Mouse (Mus musculus) kidney, embryonic 15.5 days (tissue): Measurements from ENCODE around the gene Slc35f3. TPM values are rescaled to one million over a fixed set of nuclear protein-coding genes. Genes with fewer than 3 reads are reported as not detected.
"Not testable (repeated sequence)": the region's sequence is repeated elsewhere in the genome, so short reads cannot be mapped to it uniquely, and the experiment has no call there.

Experiments
- ATAC-seq: fragments of 200-750 bp; cut with Nextera tagmentation; replicated peaks from 2 replicates; pipeline ENCODE4 v1.8.0; 2017; ENCODE audit warnings: moderate TSS enrichment; ENCODE audit not compliant: low FRiP score
- H3K27ac ChIP-seq: fragments of 300-500 bp; sonication (generic); 2 replicates; pipeline ENCODE4 v1.5.1; 2015; ENCODE audit warnings: mild to moderate bottlenecking, inconsistent platforms
- H3K27me3 ChIP-seq: fragments of 300-500 bp; sonication (generic); 2 replicates; pipeline ENCODE4 v1.6.1; 2015; ENCODE audit warnings: inconsistent platforms
- H3K36me3 ChIP-seq: fragments of 300-500 bp; sonication (generic); 2 replicates; pipeline ENCODE4 v1.6.1; 2015; ENCODE audit warnings: inconsistent platforms
- H3K4me1 ChIP-seq: fragments of 300-500 bp; sonication (generic); 2 replicates; pipeline ENCODE4 v1.6.1; 2015; ENCODE audit warnings: inconsistent platforms
- H3K4me2 ChIP-seq: fragments of 300-500 bp; sonication (generic); 2 replicates; pipeline ENCODE4 v1.6.1; 2015; ENCODE audit warnings: moderate library complexity, mild to moderate bottlenecking, inconsistent platforms
- H3K4me3 ChIP-seq: fragments of 300-500 bp; sonication (generic); replicated peaks from 2 replicates; pipeline ENCODE4 v1.5.1; 2015; ENCODE audit warnings: mild to moderate bottlenecking, inconsistent platforms
- H3K9ac ChIP-seq: fragments of 300-500 bp; sonication (generic); 2 replicates; pipeline ENCODE4 v1.6.1; 2015; ENCODE audit warnings: mild to moderate bottlenecking, inconsistent platforms
- H3K9me3 ChIP-seq: fragments of 300-500 bp; sonication (generic); replicated peaks from 2 replicates; pipeline ENCODE4 v1.6.1; 2016; ENCODE audit warnings: inconsistent platforms
- WGBS: fragments of 180-500 bp; shearing (Covaris S2); methylation state at CpG from one replicate; pipeline ENCODE4 v1.1.7; 2015; ENCODE audit warnings: mixed read lengths; 5-methylcytosine and 5-hydroxymethylcytosine counted together
- polyA plus RNA-seq: library from polyadenylated mRNA; unstranded; fragments of >200 nt; fragmentation: Nextera tagmentation; extraction: Ambion mirVana; gene quantifications from 2 replicates; pipeline ENCODE4 v1.2.1, GENCODE M21; 2015

The Slc35f3 gene
- polyA plus RNA-seq, 1 experiment from 2014 or later: 1.1 TPM

GRCm38 (mm10) chr8:126381299-126381698, 82.9 kb downstream of the Slc35f3 start:
- H3K27me3 ChIP-seq: no peaks in the 10 kb centered on the region
- H3K9me3 ChIP-seq: no peaks in the 10 kb centered on the region
- H3K4me2 ChIP-seq: no peak overlapping the region
- H3K4me1 ChIP-seq: no peaks in the 10 kb centered on the region
- no peak overlapping the region for H3K27ac ChIP-seq
- no peak overlapping the region for H3K4me3 ChIP-seq
- no peak overlapping the region for H3K9ac ChIP-seq
- no peaks in the 10 kb centered on the region for H3K36me3 ChIP-seq
- 50% methylated on average over 7 of the region's 7 CpGs for WGBS
- peak; percentile 54; the same call in 1 of the 2 replicates for ATAC-seq

- no peak overlapping the region for H3K9ac ChIP-seq
- H3K4me2 ChIP-seq: no peak overlapping the region
- H3K4me3 ChIP-seq: no peak overlapping the region
- no peaks in the 10 kb centered on the region for H3K36me3 ChIP-seq
- H3K27ac ChIP-seq: no peak overlapping the region
- no peak for ATAC-seq
- no peaks in the 10 kb centered on the region for H3K27me3 ChIP-seq
- H3K9me3 ChIP-seq: no peaks in the 10 kb centered on the region
- no peaks in the 10 kb centered on the region for H3K4me1 ChIP-seq
- 29% methylated on average over 14 of the region's 14 CpGs for WGBS
Measured at GRCm38 (mm10) chr8:126382216-126382615, 83.9 kb downstream of the Slc35f3 start.

- Histone ChIP-seq H3K27ac (no peak overlapping the region), H3K9ac (no peak overlapping the region), H3K4me3 (no peak overlapping the region), H3K4me1 (no peaks in the 10 kb centered on the region), H3K4me2 (no peak overlapping the region), H3K9me3 (no peaks in the 10 kb centered on the region), H3K27me3 (no peaks in the 10 kb centered on the region), H3K36me3 (no peaks in the 10 kb centered on the region)
- ATAC-seq: no peak
- WGBS: 63% methylated on average over 5 of the region's 5 CpGs
Measured at GRCm38 (mm10) chr8:126382749-126383148, 84.4 kb downstream of the Slc35f3 start.

- Histone ChIP-seq H3K27me3 (no peaks in the 10 kb centered on the region), H3K36me3 (no peaks in the 10 kb centered on the region), H3K4me3 (no peak overlapping the region), H3K9me3 (no peaks in the 10 kb centered on the region), H3K27ac (no peak overlapping the region), H3K9ac (no peak overlapping the region), H3K4me1 (no peaks in the 10 kb centered on the region), H3K4me2 (no peak overlapping the region)
- WGBS: 82% methylated on average over 4 of the region's 4 CpGs
- ATAC-seq: no peak
Measured at GRCm38 (mm10) chr8:126387566-126387965, 89.2 kb downstream of the Slc35f3 start.

GRCm38 (mm10) chr8:126391541-126391940, 93.2 kb downstream of the Slc35f3 start:
- no peaks in the 10 kb centered on the region for H3K4me1 ChIP-seq
- H3K27me3 ChIP-seq: no peaks in the 10 kb centered on the region
- no peak for ATAC-seq
- H3K4me3 ChIP-seq: no peak overlapping the region
- no peak overlapping the region for H3K4me2 ChIP-seq
- H3K9me3 ChIP-seq: no peaks in the 10 kb centered on the region
- WGBS: 55% methylated on average over 2 of the region's 2 CpGs
- H3K27ac ChIP-seq: peak overlapping the region; percentile 28
- H3K9ac ChIP-seq: no peak overlapping the region
- H3K36me3 ChIP-seq: no peaks in the 10 kb centered on the region

- H3K4me2 ChIP-seq: no peak overlapping the region
- H3K4me3 ChIP-seq: no peak overlapping the region
- H3K9ac ChIP-seq: no peak overlapping the region
- no peaks in the 10 kb centered on the region for H3K4me1 ChIP-seq
- 78% methylated on average over 9 of the region's 9 CpGs for WGBS
- no peaks in the 10 kb centered on the region for H3K27me3 ChIP-seq
- no peak overlapping the region for H3K27ac ChIP-seq
- no peaks in the 10 kb centered on the region for H3K9me3 ChIP-seq
- no peak for ATAC-seq
- no peaks in the 10 kb centered on the region for H3K36me3 ChIP-seq
Measured at GRCm38 (mm10) chr8:126395386-126395785, 97.0 kb downstream of the Slc35f3 start.

GRCm38 (mm10) chr8:126395917-126396316, 97.6 kb downstream of the Slc35f3 start:
- WGBS: 74% methylated on average over 5 of the region's 5 CpGs
- no peak for ATAC-seq

GRCm38 (mm10) chr8:126398349-126398748, 100.0 kb downstream of the Slc35f3 start:
- no peak for ATAC-seq
- no peaks in the 10 kb centered on the region for H3K9me3 ChIP-seq
- no peak overlapping the region for H3K4me2 ChIP-seq
- whole genome bisulfite sequencing: 71% methylated on average over 3 of the region's 3 CpGs
- H3K27me3 ChIP-seq: 0 out of 2 replicates have a peak, but pooled peaks cover 10% of the 10 kb centered on the region
- H3K9ac ChIP-seq: no peak overlapping the region
- H3K27ac ChIP-seq: no peak overlapping the region
- H3K36me3 ChIP-seq: no peaks in the 10 kb centered on the region
- no peaks in the 10 kb centered on the region for H3K4me1 ChIP-seq
- H3K4me3 ChIP-seq: no peak overlapping the region

More at GRCm38 (mm10) chr8:126395917-126396316, 97.6 kb downstream of the Slc35f3 start:
- Histone ChIP-seq H3K27ac (no peak overlapping the region), H3K36me3 (no peaks in the 10 kb centered on the region), H3K9me3 (no peaks in the 10 kb centered on the region), H3K9ac (no peak overlapping the region), H3K4me1 (no peaks in the 10 kb centered on the region), H3K4me2 (no peak overlapping the region), H3K4me3 (no peak overlapping the region), H3K27me3 (no peaks in the 10 kb centered on the region)

- H3K9me3 ChIP-seq, H3K36me3 ChIP-seq, H3K27ac ChIP-seq, H3K9ac ChIP-seq, H3K4me2 ChIP-seq, H3K4me1 ChIP-seq, H3K4me3 ChIP-seq, ATAC-seq: not testable (repeated sequence)
- H3K27me3 ChIP-seq: 0 out of 2 replicates have a peak, but pooled peaks cover 10% of the 10 kb centered on the region
Measured at GRCm38 (mm10) chr8:126404550-126404949, 106.2 kb downstream of the Slc35f3 start.

GRCm38 (mm10) chr8:126405030-126405429, 106.7 kb downstream of the Slc35f3 start:
- 75% methylated on average over 4 of the region's 4 CpGs for WGBS
- Histone ChIP-seq H3K4me3 (no peak overlapping the region), H3K27me3 (0 out of 2 replicates have a peak, but pooled peaks cover 10% of the 10 kb centered on the region), H3K9me3 (no peaks in the 10 kb centered on the region), H3K9ac (no peak overlapping the region), H3K4me1 (no peaks in the 10 kb centered on the region), H3K36me3 (no peaks in the 10 kb centered on the region), H3K27ac (no peak overlapping the region), H3K4me2 (no peak overlapping the region)
- no peak for ATAC-seq

GRCm38 (mm10) chr8:126420834-126421233, 122.5 kb downstream of the Slc35f3 start:
- no peak for ATAC-seq
- Histone ChIP-seq H3K27ac (no peak overlapping the region), H3K36me3 (peaks cover 13% of the 10 kb centered on the region), H3K9me3 (no peaks in the 10 kb centered on the region), H3K4me2 (no peak overlapping the region), H3K9ac (no peak overlapping the region), H3K4me3 (no peak overlapping the region), H3K4me1 (peaks cover 12% of the 10 kb centered on the region), H3K27me3 (no peaks in the 10 kb centered on the region)
- 81% methylated on average over 3 of the region's 3 CpGs for WGBS

GRCm38 (mm10) chr8:126422174-126422919, 124.0 kb downstream of the Slc35f3 start, which contains the start of gene Coa6:
Gene Coa6, plus strand, starts transcription at chr8:126422515.
- H3K36me3 ChIP-seq: peaks cover 28% of the 10 kb centered on the region
- ATAC-seq: peak; percentile 99
- peak within 1 kb of the TSS; percentile 90 for H3K9ac ChIP-seq
- peaks cover 12% of the 10 kb centered on the region for H3K4me1 ChIP-seq
- peak within 1 kb of the TSS; percentile 85 for H3K27ac ChIP-seq
- H3K9me3 ChIP-seq: no peaks in the 10 kb centered on the region
- H3K4me2 ChIP-seq: peak within 1 kb of the TSS; percentile 78
- peak within 1 kb of the TSS; percentile 90 for H3K4me3 ChIP-seq
- under 1% methylated on average over 61 of the region's 61 CpGs for WGBS
- no peaks in the 10 kb centered on the region for H3K27me3 ChIP-seq
